Mouse (Mus musculus) adrenal gland, postnatal 4 days (tissue): ENCODE data around the gene Sel1l3. TPM values are rescaled to one million over a fixed set of nuclear protein-coding genes. Genes with fewer than 3 reads are reported as not detected.

Experiments
- DNase-seq, 2 experiments: peaks; one replicate each; pipeline ENCODE4 v3.0.0; 2021 to 2022; ENCODE audit warnings: low spot score in 2 of 2, mixed read lengths in 2 of 2
- total RNA-seq, 2 experiments: library from RNA; stranded (reverse); gene quantifications; 2 replicates each; pipeline ENCODE4 v1.2.3; 2021

The Sel1l3 gene
- total RNA-seq, 2 experiments from 2014 or later = 7.0 to 8.0 TPM

- no peak for DNase-seq
Observed at GRCm38 (mm10) chr5:53146049-53146683, 67.6 kb downstream of the Sel1l3 start.

- no peak for DNase-seq
Observed at GRCm38 (mm10) chr5:53142587-53142986, 71.1 kb downstream of the Sel1l3 start.

GRCm38 (mm10) chr5:53140158-53140927, 73.4 kb downstream of the Sel1l3 start:
- DNase-seq = no peak

GRCm38 (mm10) chr5:53139566-53139965, 74.2 kb downstream of the Sel1l3 start:
- DNase-seq = no peak

- DNase-seq = no peak
Observed at GRCm38 (mm10) chr5:53139140-53139539, 74.6 kb downstream of the Sel1l3 start.

GRCm38 (mm10) chr5:53138025-53138424, 75.7 kb downstream of the Sel1l3 start:
- no peak for DNase-seq

GRCm38 (mm10) chr5:53135984-53136383, 77.7 kb downstream of the Sel1l3 start:
- no peak for DNase-seq

- DNase-seq = no peak
Observed at GRCm38 (mm10) chr5:53134003-53134402, 79.7 kb downstream of the Sel1l3 start.

- no peak for DNase-seq
Observed at GRCm38 (mm10) chr5:53124701-53125100, 89.0 kb downstream of the Sel1l3 start.

- DNase-seq = no peak
Observed at GRCm38 (mm10) chr5:53123525-53124286, 90.0 kb downstream of the Sel1l3 start.

GRCm38 (mm10) chr5:53119689-53120088, 94.0 kb downstream of the Sel1l3 start:
- DNase-seq = no peak

GRCm38 (mm10) chr5:53118212-53118611, 95.5 kb downstream of the Sel1l3 start:
- DNase-seq = no peak

- no peak for DNase-seq
Observed at GRCm38 (mm10) chr5:53114616-53115267, 99.0 kb downstream of the Sel1l3 start.

- DNase-seq = no peak
Observed at GRCm38 (mm10) chr5:53112942-53113341, 100.8 kb downstream of the Sel1l3 start.

GRCm38 (mm10) chr5:53111036-53111435, 102.7 kb downstream of the Sel1l3 start:
- no peak for DNase-seq

- DNase-seq = no peak
Observed at GRCm38 (mm10) chr5:53110225-53110624, 103.5 kb downstream of the Sel1l3 start.

GRCm38 (mm10) chr5:53108668-53109067, 105.1 kb downstream of the Sel1l3 start:
- no peak for DNase-seq

- no peak for DNase-seq
Observed at GRCm38 (mm10) chr5:53108026-53108425, 105.7 kb downstream of the Sel1l3 start.

GRCm38 (mm10) chr5:53106731-53107130, 107.0 kb downstream of the Sel1l3 start:
- no peak for DNase-seq

GRCm38 (mm10) chr5:53106125-53106524, 107.6 kb downstream of the Sel1l3 start:
- no peak for DNase-seq

- peak in 1 of 2 experiments; percentile 13 for DNase-seq
Observed at GRCm38 (mm10) chr5:53105716-53106115, 108.0 kb downstream of the Sel1l3 start.
